Mouse (Mus musculus) embryo, embryonic 10.5 days (tissue): ENCODE data around the gene Cacnb3.

Experiments
- DNase-seq: peaks from one replicate; pipeline ENCODE4 v3.0.0-alpha.2; 2015; ENCODE audit warnings: low spot score

Gene Cacnb3

GRCm38 (mm10) chr15:98635291-98635841 is 4.7 kb downstream of the Cacnb3 start:
- peak; percentile 50 for DNase-seq

GRCm38 (mm10) chr15:98636517-98636916 is 5.9 kb downstream of the Cacnb3 start:
- no peak for DNase-seq

- DNase-seq = no peak
Measured at GRCm38 (mm10) chr15:98637155-98637554, 6.5 kb downstream of the Cacnb3 start.

- no peak for DNase-seq
Measured at GRCm38 (mm10) chr15:98640157-98640556, 9.5 kb downstream of the Cacnb3 start.

- DNase-seq = no peak
Measured at GRCm38 (mm10) chr15:98644406-98644805, 13.8 kb downstream of the Cacnb3 start.

- DNase-seq = no peak
Measured at GRCm38 (mm10) chr15:98645057-98646026, 14.7 kb downstream of the Cacnb3 start.

- DNase-seq = no peak
Measured at GRCm38 (mm10) chr15:98646737-98647136, 16.1 kb downstream of the Cacnb3 start.

- no peak for DNase-seq
Measured at GRCm38 (mm10) chr15:98647308-98647707, 16.7 kb downstream of the Cacnb3 start.

- no peak for DNase-seq
Measured at GRCm38 (mm10) chr15:98648071-98648470, 17.4 kb downstream of the Cacnb3 start.

GRCm38 (mm10) chr15:98651431-98651830 is 20.8 kb downstream of the Cacnb3 start:
- no peak for DNase-seq

- no peak for DNase-seq
Measured at GRCm38 (mm10) chr15:98652174-98652573, 21.5 kb downstream of the Cacnb3 start.

GRCm38 (mm10) chr15:98656982-98657751 is 26.5 kb downstream of the Cacnb3 start:
- DNase-seq = no peak

- peak; percentile 62 for DNase-seq
Measured at GRCm38 (mm10) chr15:98662198-98662566, 31.5 kb downstream of the Cacnb3 start.

- DNase-seq = peak; percentile 98
Measured at GRCm38 (mm10) chr15:98662567-98663545, 32.2 kb downstream of the Cacnb3 start, which contains the start of gene Ddx23. Gene Ddx23 (minus strand): TSS chr15:98662894.

- DNase-seq = peak; percentile 46
Measured at GRCm38 (mm10) chr15:98664042-98664907, 33.6 kb downstream of the Cacnb3 start.

- no peak for DNase-seq
Measured at GRCm38 (mm10) chr15:98672592-98672991, 42.0 kb downstream of the Cacnb3 start.

- no peak for DNase-seq
Measured at GRCm38 (mm10) chr15:98673732-98674131, 43.1 kb downstream of the Cacnb3 start.

- DNase-seq = peak; percentile 62
Measured at GRCm38 (mm10) chr15:98674284-98674993, 43.8 kb downstream of the Cacnb3 start.

GRCm38 (mm10) chr15:98674994-98675545 is 44.4 kb downstream of the Cacnb3 start:
- DNase-seq = no peak
